Mouse (Mus musculus): ENCODE data around the gene Chchd3. TPM values are rescaled to one million over a fixed set of nuclear protein-coding genes. Genes with fewer than 3 reads are reported as not detected.
A peak's percentile ranks its signal among the peaks of the same experiment; 100 is the strongest.

Chchd3 gene
- total and polyA plus RNA-seq, 3 experiments: 158 to 235 (median 203) TPM

DNA sequence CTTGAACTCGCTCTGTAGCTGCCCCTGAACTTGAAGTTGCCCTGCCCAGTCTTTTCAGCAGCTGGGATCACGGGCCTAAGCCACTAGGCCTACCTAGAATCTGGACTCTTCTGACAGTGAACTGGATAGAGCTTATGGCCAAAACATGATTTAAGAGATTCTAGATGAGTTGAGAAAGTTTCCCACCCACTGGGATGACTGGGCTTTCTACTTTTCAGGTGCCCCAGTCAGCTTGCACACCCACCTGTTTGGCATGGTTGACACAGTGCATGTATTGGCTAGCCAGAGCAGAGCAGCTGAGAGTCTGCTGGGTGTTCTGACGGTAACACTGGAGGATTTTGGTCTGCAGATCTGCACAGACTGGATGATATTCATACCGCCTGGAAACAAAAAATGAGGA lies 256.4 kb downstream of the Chchd3 start:
- DNase-seq: no peak

DNA sequence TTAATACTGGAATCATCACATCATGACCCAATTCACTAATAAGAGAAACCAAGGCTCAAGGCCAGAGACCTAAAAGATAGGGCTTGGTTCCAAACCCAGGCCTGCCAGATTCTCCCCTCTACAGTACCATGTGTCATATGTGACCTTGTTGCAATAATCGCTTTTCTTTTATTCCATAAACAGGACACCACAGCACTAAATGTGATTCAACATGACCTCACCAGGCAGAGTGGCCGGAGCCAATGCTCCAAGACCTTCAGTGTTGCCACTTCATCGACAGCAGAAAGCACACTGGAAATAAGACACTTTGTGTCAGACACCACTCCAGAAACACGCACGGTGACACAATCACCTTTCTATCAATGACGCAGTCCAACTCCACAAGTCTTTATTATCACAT lies 258.3 kb downstream of the Chchd3 start:
- peak; percentile 79 for DNase-seq

DNA sequence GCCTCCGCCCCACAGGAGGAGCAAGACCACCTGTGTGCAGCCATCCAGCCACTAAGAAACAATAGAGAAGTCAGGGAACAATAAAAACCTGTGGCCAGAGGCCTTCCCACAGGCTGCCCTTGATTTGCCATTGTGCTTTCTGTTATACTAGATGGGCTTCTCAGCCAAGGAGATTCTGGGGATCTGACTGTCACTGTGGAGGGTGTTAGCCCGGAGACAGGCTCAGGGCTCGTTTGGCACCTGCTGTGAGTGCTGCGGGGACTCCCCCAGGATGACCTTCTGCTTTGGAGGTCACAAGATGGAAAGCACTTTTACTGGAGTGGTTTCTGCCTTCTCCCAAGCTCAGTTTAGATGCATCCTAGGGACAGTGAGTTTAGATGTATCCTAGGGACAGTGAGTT lies 262.5 kb downstream of the Chchd3 start:
- no peak for DNase-seq

DNA sequence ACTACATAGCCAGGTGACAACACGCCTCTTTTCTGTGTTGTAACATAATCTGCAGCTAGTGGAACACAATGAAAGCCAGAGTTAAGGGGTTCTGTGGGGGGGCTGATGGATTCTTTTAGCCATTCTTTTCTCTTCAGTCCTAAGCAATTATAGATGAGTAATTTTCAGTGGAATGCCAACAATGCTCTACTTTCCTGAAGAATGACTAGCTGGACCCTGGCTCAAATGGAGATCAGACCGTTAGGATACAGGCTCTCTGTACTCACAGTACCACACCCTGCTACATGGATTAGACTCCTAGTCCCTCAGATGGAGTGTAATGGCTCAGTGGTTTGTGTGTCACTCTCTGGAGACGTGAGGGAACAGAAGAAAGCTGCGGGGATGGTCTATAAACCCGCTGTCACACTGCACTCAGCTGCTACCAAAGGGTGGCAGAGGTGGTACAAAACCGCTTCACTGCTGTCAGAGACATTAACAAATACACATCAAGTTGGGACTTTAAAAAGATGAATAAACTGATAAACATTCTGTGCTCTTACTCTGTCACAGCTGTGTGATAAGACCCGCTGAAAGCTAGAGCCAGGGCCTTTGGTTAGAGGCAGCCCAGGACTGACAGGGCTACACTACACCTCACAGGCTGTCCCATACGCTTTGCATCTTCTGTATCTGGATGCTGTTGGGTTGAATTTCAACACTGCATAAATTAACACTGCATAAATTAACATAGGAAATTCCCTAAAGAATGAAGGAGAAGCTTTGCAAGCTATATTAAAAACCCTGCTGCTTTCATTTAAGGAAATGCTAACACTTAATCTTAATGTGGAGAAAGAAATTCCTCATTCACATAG lies 264.2 kb downstream of the Chchd3 start:
- DNase-seq: no peak

DNA sequence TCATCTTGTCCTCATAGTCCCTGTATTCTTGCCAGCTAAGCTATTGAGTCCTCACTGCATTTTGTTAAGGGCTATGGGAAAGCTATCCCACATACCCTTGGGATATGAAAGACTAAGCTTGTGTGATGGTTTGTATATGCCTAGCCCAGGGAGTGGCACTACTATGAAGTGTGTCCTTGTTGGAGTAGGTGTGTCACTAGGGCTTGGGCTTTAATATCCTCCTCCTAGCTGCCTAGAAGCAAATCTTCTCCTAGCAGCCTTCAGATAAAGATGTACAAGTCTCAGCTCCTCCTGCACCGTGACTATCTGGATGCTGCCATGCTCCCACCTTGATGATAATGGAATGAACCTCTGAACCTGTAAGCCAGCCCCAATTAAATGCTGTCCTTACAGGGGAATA lies 266.5 kb downstream of the Chchd3 start:
- no peak for DNase-seq

DNA sequence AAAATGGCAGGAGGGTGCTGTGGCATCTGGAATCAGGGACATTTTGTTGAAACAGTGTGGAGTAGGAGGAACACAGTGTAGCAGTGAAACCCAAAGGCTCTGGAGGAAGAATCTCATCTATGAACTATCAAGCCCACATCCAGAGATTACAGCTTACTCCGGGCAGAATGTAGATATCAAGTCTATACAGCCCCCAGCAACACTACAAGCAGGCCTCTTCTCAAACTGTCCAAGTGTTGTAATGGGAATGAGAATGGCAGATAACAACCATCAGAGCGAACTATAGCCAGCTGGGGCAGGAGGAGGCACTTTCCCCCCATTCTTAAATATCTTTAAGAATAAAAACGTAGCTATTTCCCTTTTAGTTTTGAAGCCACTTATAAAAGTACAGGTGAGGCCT lies 266.9 kb downstream of the Chchd3 start:
- DNase-seq: no peak

DNA sequence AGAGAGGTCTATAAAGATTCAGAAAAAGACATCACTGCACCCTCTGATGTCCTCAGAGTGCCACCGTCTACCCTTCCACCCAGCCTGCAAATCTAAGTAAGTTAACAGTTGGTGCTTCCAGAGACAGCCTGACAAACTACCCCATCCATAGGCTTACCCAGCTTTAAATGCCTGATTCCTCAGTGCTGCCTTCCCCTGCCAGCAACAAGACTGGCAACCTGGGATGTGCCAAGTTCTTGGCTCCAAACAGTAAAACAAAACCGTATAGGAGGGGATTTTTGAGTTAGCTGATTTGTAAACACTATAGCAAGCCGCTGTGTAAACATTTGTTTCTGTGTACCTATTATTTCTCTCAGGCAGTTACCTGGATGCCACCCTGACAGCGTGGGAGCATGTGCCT lies 269.6 kb downstream of the Chchd3 start:
- DNase-seq: no peak

DNA sequence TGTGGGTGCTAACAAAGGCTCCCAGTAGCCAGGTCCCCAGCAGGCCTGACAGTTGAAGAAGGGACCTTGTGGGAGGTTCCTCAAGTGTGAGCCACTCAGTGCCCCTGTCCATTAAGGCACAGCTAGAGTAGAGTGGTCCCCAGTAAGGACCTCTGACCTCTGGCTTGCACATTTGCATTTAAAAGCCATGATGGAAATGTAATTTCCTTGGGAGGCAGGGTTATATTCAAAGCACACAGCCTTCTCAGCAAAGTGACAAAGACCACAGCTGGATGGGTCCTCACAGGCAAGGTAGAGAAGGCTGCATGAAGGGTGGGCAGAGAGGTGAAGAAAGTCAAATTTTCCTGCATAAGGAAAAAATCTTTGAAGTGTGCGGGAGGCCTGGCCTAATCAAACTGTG lies 272.7 kb downstream of the Chchd3 start:
- no peak for DNase-seq

DNA sequence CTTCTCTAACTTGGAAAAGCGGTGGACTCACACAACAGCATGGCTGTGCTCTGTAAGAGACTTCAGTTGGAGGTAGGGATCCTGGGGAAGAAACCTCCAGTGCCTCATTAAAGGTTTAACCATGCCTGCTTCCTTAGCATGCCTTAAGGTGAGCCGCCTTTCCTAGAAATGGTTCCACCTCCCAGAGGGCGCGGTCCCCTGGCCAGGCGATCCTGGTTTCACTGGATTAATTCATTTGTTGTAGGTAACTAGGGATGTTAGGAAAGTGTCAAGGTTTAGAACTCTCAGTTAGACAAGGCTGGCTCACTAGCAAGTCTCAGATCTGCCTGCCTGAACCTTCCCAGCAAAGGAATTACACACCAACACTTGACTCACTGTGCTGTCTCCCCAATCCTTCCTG lies 273.9 kb downstream of the Chchd3 start:
- no peak for DNase-seq

DNA sequence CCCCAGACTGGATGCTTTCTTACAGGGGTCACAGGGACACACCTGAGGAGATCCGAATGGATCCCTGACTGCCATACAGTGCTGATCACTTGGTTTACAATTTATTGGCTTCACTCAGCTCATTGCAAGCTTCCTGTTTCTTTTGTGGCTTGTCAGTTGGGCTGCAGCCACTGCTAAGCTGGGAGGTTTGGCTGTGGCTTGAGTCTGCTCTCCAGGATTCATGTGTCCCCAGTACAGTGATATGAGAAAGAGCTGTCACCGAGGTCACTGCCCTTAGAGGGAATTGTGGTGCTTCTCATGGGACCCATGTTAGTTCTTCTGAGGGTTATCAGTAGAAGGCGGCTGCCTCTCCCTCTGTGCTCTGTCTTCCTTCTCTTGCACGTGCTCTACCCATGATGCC lies 277.0 kb downstream of the Chchd3 start:
- DNase-seq: no peak

DNA sequence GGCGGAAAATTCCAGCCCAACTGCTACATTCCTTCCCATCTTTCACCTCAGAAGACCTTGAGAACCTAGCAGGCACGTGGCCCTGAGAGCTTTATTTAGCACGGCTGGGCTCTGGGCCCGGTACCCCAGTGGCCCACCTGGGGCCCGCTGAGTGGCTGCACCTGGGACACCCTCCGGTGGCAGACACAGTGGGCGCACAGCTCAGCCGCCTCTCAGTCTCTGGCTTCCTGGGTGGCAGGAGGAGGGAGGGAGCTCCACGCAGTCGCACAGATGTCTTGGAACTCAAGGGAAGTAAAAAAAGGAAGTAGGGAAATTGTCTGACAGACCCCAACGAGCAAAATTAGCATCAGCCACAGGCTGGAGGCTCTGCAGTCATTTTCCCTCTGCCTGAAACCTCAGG lies 279.5 kb downstream of the Chchd3 start:
- peak; percentile 28 for DNase-seq

DNA sequence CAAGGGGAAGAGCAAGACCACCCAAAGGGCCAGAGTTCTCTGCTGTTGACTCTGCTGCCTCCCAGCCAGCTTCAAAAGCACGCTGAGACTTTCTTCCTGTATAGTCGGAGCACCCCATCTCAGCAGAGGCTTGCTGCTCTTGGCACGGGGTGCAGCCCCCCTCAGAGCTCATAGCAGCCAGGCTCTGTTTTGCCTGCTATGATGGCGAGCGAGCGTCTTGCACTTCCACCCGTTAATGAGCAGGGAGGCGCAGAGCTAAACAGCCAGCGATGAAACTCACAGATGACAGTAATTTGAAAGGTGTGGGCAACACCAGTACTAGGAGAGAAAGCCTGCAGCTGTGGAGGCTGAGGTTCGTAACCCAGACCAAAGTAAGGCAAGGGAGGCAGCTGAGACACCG lies 283.7 kb downstream of the Chchd3 start:
- DNase-seq: no peak

DNA sequence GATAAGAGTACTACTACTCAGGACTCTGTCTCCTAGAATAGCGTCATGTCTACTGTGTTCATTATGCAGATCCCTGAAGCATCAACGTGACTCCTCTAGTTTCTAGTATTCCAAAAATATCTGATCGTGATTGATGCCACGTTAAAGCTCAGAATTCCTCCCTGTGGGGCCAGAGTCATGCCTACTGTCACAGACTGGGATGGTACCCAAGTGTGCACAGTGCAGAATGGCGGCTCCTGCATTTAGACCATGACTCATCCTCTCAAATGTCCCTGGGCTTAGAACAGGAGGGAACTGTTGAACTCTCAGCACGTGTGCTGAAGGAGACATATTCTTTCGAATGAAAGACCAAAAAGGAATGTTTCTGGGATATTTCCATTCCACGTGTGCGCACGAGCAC lies 305.5 kb downstream of the Chchd3 start:
- no peak for DNase-seq

DNA sequence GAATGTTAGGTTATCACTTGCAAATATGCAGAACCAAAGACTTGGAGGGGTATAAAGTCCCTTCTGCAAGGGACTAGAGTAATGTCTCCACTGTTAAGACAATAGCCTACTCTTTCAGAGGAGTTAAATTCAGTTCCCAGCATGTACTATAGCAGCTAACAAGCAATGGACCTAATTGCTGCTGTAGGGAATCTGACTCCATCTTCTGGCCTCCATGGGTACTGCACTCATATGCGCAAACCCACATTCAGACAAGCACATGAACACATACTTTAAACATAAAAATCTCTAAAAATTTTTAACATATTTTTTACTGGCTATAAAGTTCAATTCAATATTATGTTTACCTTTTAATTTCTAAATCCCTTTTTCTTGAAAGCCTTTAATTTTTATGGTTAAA lies 310.2 kb downstream of the Chchd3 start:
- DNase-seq: no peak

DNA sequence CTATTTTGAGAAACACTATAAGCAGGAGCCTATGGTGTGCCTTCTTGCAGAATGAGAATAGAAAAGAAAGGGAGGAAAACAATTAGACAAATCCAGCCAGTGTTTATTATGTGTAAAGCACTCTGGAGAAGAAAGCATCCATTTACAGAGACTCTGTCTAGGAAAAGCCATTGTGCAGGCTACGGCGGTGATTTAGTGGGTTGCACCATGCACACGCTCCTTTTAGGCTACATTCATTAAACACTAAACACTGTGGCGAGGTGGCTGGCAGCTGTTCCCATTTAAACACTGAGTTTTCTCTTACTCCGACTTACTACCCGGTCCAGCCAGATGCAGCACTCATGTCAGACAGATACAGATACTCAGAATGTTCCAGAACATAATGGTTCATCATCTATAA lies 311.3 kb downstream of the Chchd3 start:
- no peak for DNase-seq

DNA sequence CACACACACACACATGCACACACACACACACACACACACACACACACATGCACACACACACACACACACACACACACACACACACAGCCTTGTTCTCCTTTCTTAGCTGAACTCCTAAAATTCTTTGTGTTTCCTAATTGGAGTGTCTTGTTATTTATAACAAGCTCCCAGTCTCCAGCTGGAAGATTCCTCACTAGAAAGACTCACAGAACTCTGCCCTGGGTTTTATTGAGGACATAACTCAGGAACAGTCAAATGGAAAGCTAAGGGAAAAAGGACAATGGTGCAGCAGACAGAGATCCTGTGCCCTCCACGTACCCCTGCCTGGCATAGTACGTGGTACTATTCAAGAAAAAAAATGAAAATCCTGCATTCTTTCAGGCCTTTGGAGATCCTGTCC lies 312.7 kb downstream of the Chchd3 start:
- DNase-seq: no peak

Other genes with a start within 250 kb of the Chchd3 start
- 10 to 100 TPM; 40.4 to 42.4 TPM for gene Exoc4, start 188.8 kb upstream of the Chchd3 start, total RNA-seq (2021)
- gene Exoc4, start 188.8 kb upstream of the Chchd3 start, polyA plus RNA-seq (2012; rRNA removed): 3.5 and 6.0 TPM in 2 replicates

Data from adrenal gland, adult 2 months (tissue).